Mouse (Mus musculus) cerebellum, adult 11 months (tissue): Measurements from ENCODE around the gene Eno2.

Source experiments
- DNase-seq: peaks from one replicate; pipeline ENCODE4 v3.0.0; 2022

Gene Eno2

DNA sequence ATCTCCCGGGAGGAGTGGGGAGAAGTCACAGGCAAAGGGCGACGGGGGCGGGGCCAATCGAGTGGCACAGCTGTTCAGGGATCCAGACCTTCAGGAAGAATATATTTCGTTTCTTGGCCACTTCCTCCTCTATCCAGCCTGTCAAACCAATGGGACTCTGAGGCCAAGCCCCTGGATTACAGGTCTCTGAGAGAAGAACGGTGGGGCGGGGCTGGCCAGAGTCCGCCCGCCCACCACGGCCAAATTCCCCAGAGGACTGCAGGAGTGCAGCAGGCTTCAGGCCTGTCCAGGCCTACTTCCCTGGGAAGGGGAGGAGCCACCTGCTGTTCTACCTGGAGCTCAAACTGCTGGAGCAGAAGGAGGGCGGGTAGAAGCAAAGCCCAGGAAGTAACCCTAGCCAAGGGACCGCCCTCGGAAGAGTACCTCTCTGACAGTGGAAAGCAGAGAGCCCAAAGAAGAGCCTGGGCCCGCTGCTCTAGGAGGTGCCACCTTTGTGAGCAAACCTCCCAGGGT, 30.9 kb downstream of the Eno2 start, which contains the start of gene Ptpn6:
Gene Ptpn6, minus strand, starts transcription at position 204 of the 513 bp plus-strand sequence.
- no peak for DNase-seq

DNA sequence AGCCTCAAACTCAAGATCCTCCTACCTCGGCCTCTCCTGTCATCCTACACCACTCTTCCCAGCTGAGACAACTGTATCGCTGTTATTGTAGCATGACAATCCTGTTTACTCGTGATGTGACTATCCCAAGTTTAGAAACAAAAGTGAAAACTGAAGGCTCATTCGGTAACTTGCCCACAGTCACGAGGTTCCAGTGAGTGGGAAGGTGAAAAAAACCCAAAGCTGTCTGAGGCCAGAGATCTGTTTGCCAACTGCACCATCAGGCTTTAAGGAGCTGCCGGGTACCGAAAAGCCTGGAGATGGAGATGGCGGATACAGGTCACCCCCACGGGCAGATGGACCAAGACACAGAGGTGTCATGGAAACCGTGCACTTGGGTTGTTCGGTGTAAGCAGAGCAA, 32.4 kb downstream of the Eno2 start:
- DNase-seq = no peak

DNA sequence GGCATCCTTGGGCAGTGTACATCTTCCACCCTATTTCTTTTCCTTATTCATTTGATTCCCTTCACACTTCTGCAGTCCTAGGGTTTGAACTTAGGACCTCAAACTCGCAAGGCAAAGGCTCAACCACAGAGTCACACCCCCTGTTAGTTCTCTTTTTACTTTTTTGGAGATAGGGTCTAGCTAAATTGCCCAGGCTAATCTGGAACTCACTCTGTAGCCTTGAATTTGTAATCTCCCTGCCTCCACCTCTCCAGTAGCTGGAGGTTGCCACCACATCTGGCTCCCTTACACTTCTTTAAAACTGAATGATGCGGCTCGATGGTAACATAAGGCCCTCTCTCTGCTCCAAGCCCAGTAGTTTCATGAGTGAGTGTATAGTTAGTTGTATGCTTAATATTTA, 35.1 kb downstream of the Eno2 start:
- DNase-seq = no peak

DNA sequence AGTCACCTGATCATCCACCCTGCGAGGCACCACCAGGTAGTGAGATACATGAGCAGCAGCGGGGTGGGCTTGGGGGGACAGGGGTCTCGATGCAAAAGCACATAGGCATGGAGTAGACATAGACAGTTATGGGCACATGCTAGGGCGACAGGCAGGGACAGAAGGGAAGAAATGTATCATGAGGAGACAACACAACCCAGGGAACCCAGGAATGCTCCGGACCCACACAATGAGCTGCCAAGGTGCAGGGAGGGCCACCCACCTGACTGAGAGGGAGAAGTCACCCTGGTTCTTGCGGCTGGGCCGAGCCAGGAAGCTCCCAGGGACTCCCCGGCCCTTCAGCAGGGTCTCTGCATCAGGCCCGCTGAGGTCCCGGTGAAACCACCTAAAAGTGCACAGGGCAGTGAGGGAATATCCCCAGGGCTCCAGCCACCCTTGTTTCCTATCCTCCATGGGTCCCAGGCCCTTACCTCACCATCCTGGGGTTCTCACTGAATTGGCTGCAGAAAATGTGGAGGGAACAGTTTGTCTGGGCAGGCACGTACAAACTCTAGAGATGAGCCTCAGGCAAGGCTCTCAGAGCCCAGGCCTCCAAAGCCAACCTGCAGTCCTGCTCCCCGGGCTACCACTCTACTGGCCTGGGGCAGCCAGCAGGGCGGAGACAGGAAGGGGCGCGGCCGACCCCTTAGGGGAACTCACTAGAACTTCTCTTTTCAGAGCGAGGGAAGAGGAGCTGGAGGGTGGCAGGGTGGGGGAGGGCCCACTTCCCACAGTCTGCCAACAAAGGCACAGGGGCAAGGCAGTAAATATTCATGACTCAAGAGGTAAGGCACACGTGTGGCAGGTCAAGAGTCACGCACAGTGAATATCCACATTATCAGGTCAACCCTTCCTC, 36.8 kb downstream of the Eno2 start:
- no peak for DNase-seq

DNA sequence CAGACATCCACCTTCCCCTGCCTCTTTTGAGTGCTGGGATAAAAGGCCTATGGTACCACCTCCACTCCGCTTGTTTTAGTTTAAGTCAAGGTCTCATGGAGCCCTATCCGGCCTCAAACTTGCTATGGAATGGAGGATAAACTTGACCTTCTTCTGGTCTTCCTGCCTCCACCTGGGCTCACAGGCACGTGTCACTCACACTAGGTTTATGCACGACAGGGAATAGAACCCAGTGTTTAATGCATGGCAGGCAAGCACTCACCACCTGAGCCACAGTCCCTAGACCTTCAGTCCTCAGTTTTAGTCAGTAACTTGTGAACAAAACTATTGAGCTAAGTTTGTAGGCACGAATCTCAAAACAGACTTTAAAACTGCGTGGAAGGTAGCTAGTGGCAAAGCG, 38.4 kb downstream of the Eno2 start:
- no peak for DNase-seq

DNA sequence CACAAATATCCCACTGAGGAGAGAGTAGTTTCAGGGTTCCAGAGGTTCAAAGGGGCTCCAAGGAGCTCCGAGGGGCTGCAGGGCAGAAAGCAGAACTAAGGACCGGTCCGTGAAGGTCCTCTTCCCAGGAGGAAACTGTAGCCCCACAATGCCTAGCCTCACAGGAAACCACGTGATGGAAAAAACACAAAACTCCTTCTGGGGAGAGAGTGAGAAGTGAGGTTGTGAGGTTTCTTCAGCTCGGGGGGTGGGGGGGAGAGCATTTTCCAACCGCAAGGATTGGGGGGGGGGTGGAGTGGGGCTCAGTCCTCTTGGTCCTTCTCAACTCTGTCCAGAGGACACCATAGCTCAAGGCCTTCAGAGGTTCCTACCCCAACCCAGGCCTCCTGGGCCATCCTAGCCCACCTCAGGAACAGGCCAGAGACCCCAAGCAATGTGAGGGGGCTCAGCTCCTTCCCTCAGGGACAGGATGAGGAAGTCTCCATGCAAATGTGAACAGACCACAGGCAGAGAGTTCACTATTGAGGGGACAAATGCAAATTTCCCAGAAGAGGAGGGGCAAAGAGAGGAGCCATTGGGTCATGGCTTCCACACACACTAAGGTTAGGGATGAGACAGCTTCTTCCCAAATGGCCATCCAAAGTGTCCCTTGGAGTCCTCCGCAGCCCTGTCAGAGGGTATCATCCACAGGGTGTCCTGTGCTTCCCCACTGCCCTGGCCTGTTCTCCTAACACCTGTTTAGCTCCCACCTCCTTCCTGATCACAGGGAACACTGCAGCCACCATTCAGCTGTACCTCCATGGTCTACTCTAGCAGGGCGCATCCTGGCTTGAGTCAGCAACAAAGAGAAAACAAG, 39.4 kb downstream of the Eno2 start:
- DNase-seq = no peak

DNA sequence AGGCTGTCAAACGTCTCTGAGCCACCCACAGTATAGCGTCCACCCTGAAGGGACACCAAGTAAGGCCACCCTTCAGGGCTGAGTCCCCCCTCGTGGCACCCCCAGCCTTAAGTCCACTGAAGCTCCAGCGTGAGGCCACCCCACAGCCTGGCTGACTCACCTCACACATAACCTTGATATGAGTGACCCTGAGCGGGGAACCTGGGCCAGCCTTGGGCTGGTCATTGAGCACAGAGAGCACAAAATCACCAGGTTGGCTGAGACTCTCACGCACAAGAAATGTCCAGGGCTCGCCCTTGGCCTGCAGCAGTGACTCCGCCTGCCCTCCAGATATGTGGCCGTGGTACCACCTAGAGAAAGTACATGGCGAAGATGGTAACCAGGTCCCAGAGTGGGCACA, 40.9 kb downstream of the Eno2 start:
- DNase-seq = no peak

DNA sequence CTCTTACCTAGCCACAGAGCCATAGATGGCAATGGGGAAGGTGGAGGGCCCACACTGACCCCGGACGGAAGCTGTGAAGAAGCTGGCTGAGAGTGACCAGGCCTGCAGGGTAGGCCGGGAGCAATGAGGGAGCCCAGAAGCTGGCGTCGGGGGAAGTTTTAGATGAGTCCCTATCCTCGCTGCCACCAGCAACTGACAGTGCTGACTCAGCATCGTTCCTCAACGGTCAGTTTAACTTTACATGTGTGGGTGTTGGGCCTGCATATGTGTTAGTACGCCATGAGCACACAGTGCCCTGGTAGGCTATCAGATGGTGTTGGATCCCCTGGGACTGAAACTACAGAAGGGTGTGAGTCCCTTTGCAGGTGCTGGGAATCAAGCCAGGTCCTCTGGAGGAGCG, 45.0 kb downstream of the Eno2 start:
- DNase-seq = no peak

DNA sequence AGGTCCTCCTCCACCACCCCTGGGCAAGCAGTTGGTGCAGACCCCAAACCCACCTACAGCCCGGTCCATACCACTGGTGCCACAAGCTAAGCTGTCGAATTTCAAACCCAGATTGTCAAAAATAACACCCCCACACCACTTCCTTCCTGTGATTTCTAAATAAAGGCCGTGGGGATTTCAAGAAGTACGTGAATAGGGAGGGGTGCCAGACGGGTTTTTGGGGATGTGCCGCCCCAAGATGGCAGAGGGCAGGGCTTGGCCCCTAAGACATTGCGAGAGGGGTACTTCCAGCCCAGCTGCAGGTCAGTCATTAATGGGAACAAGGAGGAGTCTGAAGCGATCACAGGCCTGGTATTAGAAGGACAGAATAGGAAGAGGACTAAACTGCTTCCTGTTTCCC, 45.9 kb downstream of the Eno2 start:
- DNase-seq = no peak

DNA sequence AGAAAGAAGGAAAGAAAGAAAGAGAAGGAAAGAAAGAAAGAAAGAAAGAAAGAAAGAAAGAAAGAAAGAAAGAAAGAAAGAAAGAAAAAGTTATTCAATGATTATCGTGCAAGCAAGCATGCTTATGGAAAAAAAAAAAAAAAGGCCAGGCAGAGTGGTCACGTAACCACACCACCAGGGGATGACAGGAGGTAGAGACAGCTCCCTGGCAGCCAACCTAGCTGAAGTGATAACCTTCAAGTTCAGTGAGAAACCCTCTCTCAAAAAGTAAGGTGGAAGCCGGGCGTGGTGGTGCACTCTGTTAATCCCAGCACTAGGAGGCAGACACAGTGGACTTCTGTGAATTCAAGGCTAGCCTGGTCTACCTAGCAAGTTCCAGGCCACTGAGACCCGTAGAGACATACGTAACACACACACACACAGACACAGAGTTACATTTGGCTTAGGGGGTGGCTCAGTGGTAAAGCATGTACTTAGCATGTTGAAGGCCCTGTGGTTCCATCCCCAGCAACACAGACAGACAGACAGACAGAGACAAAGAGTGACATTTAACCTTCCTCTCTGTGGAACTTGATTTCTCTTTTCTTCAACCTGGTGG, 46.5 kb downstream of the Eno2 start:
- DNase-seq = no peak

DNA sequence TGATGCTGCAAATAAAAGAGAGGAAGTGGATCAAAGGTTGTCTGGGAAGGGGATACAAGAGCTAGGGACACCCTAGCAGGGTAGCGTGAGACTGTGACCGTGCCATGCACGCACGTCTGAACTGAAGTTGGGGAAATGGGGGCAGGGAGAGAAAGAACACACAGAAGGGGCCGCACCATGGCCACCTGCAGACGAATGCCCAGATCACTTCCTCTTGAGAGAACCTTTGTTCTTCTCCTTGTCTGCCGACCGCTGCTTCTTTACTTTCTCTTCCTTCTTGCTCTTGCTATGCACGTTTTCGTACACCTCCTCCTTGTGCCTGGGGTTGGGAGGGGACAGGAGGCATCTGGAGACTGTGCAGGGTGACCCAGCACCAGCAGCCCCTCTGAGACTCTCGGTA, 48.6 kb downstream of the Eno2 start:
- DNase-seq = no peak

DNA sequence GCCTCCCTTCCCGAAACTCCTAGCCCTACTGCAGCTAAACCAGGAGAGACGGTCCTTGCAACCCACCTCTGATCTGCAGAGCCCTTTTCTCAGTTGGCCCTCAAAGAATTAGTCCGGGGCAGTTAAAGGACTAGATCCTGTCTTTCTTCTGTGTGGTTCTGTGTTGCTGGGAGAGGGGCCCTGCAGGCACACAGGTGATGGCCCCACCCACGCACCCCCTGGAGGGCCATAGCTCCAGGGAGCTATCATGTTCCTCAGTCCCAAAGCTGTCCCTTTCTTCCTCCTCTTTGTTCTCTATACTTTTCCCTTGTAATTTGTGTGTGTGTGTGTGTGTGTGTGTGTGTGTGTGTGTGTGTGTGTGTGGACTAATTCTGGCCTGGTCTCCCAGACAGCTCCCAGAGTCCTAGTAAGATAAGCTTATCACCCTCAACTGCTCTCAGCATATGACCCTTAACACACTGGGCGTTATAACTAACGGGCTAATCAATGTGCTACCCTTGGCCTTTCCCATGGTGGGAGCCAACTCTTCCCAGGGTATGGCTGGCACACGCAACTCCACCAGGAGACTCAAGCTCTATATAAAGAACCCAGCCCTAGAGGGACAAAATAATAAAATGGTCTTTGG, 50.0 kb downstream of the Eno2 start:
- DNase-seq = no peak

DNA sequence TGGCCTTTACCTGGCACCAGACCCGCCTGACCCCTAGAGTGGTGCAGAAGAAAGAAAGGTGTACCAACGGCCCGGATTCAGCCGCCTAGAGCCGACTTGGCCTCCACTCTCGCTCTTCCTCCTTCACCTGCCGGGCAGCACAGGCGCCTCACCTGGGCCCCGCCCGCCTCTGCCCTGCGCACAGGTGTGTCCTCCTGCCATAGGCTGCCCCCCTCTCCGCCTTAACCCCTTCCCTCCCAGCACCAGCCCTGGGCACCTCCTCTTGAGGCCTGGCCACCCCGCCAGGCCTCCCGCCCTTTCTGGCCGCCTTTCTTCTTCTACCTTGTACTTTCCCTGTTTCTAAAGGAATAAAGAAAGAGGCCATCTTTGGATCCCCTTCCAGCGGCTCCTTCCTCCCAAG, 50.8 kb downstream of the Eno2 start:
- no peak for DNase-seq

DNA sequence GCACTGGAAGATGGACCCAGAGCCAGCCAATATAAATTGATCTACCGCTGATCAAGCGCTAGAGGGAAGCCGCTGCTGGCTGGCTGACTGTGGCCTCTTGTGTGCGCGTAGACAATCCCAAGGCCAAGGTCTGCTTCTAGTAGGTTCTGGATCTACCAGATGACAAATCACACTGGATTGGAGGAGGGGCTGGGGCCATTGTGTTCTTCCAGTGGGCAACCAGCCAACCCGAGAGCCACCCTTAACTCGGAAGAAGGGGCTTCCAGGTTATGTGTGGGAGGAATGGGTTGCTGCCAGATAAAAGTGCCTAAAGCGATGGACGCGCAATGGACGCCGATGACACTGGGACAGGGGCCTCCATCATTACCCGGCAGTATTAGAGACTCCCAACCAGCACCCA, 51.5 kb downstream of the Eno2 start:
- no peak for DNase-seq

DNA sequence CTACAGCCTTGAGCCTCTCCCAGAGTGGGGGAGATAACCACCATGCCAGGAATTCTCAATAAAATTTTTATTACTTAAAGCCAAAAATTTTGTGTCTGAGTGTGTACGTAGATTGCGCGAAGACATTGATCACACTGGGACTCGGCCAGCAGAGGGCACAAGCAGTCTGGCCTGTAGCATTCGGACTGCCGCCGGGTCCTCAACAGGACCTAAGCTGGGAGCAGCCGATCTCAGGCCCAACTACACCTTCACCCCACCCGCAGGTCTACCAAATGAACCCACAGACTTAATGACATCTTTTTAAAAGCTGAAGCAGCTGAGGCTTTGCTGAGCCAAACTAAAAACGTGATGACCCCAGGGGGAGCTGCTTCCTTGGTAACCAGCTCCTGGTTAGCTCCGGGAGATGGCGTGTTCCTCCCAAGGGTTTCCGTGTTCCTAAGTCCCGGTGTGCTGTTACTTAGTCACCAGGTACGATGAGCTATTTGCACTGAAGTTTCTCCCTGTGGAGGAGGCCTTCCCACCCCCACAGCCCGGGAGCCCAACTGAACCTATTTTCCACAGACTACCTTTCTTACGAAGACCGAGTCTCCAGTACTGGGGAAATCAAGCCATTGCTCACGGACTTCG, 52.5 kb downstream of the Eno2 start:
- no peak for DNase-seq

DNA sequence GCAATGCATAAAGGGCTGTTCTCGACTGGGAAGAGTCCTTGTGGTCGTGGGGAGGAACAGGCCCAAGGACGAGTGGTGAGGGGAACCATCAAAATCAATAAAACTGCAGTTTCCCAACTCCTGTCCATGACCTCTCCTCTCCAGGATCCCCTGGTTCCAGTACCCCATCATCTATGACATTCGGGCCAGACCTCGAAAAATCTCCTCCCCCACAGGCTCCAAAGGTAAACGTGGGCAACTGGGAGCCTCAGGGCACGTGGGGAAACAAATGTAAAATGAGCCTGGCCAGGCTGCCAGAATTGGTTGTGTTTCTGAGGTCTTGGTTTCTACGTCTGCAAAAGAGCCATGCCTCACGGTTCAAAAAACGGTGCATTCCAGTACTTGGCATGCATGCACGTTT, 56.6 kb downstream of the Eno2 start:
- DNase-seq = no peak

DNA sequence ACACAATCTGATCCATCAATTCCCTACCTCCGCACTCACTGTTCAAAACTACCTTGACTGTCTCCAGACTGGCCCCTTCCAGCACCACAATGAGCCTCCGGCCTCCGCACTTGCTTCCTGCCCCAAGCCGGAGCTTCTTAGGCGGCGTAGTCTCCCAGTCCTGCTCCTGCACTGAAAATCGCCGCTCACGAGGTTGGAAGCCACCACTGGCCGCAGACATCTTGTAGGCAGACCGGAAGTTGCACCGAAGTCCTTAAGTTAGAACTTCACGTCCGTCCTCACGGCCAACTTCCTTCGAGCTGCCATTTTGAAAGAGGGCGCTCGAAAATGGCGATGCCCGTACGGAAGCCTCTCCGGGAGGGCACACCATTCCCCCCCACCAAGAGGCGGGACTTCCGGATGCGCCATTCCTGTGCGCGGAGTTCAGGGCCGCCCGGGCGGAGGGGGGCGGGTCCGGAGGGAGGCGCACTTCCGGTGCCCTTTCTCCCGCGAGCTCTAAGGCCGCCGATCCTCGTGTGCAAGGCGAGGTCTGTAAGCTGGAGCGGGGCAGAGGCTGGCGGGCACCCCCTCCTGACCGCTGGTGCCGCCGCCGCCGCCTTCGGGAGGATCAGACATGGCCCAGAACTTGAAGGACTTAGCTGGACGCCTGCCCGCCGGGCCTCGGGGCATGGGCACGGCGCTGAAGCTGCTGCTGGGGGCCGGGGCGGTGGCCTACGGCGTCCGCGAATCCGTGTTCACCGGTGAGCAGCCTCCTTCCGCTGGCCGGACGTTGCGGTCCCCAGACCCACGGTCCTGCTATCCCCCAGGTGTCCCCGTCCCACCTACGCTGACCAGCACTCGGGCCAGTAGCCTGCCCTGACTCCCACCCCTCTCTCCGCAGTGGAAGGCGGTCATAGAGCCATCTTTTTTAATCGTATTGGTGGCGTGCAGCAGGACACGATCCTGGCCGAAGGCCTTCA, 57.4 kb downstream of the Eno2 start, which contains the start of the genes Emg1 and Phb2:
Gene Emg1, minus strand, starts transcription at position 355 of the 959 bp plus-strand sequence.
Gene Phb2, plus strand, starts transcription at position 513 of the 959 bp plus-strand sequence.
- peak; percentile 96 for DNase-seq
